Mouse (Mus musculus): ENCODE data around the gene Nfic.

Gene Nfic

DNA sequence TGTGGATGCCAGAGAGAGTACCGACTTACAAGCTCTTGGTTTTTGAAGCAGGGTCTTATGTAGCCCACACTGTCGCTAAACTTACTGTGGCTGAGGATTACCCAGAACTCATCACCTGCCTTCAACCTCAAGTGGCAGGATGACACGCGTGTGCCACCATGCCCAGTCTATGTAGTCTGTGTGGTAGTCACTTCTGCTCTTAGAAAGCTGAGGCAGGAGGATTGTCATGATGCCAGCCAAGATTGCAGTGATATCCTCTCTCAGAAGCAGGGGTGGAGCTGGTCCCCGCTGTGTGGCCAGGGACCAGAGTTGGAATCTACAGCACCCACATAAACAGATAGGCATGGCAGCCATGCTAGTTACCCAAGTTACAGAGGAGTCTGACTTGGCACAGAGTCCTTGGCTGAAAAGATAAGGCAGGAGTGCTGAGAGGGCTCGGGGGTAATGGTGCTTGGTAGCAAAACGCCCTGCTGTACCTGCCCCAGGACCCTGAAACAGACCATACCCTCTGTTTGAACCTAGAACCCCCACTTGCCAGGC lies 30.1 kb upstream of the Nfic start:
- DNase-seq (ENCODE audit: low read depth, low spot score): no peak

GRCm38 (mm10) chr10:81485060-81485449 lies 29.6 kb upstream of the Nfic start:
- no peak for DNase-seq (ENCODE audit: low read depth, low spot score)

DNA sequence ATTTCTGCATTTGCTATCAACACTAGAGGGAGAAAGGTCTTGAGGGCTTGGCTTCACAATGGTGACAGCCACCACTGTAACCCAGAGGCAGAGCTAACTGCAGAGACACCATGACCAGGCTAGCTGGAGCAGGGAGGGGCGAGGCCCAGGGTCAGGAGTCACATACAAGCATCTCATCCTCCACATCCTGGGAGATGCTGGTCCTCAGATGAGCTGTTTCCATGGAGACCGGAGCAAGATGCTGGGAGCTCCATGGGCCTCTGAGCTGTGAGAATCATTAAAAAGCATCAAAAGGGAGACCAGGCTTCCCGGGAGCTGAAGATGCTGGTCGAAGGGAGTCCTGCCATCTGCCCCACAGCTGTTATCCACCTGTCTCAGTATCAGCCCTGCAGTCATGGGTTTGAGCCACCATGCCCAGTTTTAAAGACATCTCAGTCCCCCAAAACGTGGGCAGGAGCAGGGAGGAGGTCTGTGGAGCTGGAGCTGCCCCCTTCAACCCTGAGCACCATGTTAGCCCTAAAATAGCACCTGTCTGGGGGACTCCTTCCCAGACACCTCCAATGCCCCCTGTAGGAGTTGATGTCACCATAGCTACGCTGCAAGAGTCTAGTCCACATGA lies 29.1 kb upstream of the Nfic start:
- no peak for DNase-seq (ENCODE audit: low read depth, low spot score)

GRCm38 (mm10) chr10:81483983-81484382 lies 28.5 kb upstream of the Nfic start:
- DNase-seq (ENCODE audit: low read depth, low spot score): no peak

DNA sequence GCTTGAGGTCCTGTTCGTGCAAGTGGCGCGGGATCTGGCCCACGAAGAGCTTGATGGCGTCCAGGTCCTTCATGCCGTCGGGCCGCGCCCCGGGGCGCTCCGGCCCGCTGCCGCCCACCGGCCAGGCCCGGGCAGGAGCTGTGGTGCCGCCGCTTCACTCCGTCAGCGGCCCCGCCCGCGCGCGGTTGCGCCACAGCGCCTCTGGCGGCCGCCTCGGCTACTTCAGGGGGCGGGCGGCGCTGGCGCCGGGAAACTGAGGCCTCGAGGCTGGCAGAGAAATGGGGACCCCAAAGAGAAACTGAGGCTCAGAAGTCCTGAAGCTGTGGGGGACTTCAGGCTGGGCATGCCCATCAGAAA lies 27.1 kb upstream of the Nfic start, which contains the start of gene Celf5:
TSS of gene Celf5 (minus strand) at position 177 of the 357 bp plus-strand sequence.
- no peak for DNase-seq (ENCODE audit: low read depth, low spot score)

DNA sequence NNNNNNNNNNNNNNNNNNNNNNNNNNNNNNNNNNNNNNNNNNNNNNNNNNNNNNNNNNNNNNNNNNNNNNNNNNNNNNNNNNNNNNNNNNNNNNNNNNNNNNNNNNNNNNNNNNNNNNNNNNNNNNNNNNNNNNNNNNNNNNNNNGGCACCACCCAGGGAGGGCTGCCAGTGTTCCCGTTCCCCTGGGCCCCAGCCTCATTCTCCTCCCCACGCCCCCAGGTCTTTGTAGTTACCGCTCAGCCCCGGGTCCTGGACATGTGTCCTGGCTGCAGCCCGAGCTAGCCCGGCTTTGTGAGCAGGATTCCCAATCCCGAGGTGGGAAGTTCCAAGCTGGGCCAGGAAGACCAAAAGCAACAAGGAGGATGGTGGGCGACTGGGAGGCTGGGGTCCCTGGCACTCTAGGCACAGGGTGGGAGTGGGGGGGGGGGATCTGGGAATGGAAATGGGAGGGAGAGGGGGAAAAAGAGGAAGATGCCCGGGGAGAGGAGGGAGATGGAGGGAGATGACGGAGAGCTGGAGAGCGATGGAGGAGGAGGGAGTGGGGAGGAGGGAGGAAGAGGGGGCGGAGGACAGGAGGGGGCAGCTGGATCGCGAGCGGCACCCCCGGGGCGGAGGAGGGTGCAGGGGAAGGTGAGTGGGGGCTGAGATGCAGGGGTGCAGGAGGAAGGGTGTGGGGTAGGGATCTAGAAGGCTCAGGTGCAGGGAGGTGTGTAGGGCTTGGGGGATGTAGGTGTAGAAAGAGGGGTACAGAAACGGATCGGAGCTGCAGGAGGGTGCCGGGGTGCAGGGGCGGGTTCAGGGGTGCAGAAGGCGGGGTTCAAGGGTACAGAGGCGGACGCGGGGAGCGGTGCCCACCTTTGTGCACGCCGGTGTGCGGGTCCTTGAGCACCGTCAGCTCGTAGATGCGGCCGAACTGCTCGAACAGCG lies 26.4 kb upstream of the Nfic start:
- DNase-seq (ENCODE audit: low read depth, low spot score): no peak

DNA sequence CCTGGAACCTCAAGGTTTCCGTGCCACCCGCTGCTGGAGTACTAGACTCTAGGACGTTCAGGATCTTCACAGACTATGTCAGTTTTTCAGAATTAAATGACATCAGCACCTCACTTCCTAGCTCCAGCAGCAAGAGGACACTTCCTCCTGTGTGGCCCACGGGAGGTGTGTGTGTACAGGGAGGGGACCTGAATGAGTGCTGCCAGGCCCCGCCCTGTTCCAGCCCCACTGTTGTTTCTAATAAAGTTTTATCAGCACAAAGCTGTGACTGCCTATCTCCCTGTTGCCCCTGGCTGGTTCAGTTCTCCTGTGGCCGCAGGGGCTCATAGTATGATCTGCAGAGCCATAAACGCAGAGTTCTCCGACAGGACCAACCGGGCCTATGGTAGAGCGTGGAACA lies 19.0 kb upstream of the Nfic start:
- no peak for DNase-seq (ENCODE audit: low read depth, low spot score)

- peak; percentile 38 for DNase-seq (ENCODE audit: low read depth, low spot score)
Measured at GRCm38 (mm10) chr10:81473003-81473451, 17.6 kb upstream of the Nfic start.

DNA sequence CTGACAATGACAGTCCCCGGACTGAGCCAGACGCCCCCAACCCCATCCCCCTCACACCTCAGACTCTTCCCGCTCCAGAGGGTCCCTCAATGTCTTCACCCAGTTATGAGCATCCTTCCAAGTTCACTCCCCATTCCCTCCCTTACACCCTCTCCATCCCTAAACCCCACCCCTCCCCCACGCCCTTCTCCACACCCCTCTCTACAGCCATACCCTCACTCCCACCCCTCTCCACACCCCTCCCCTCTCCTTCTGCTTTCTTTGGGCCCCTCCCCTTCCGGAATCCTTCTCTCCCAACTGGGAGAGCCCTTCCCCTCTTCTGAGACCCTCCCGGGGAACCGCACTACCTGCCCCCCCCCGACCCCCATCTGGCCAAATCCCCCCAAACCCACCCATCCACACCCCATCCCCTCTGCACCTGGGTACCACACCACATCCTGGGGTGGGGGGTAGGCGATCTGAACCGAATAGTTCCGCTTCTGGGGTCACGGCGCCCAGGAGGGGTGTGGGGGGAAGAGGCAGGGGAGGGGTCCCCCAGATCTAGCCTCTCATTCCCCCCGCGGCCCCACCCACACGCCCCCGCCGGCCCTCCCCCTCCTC lies 17.1 kb upstream of the Nfic start:
- DNase-seq (ENCODE audit: low read depth, low spot score): no peak

- DNase-seq (ENCODE audit: low read depth, low spot score): no peak
Measured at GRCm38 (mm10) chr10:81470454-81470853, 15.0 kb upstream of the Nfic start.

- no peak for DNase-seq (ENCODE audit: low read depth, low spot score)
Measured at GRCm38 (mm10) chr10:81469253-81469652, 13.8 kb upstream of the Nfic start.

DNA sequence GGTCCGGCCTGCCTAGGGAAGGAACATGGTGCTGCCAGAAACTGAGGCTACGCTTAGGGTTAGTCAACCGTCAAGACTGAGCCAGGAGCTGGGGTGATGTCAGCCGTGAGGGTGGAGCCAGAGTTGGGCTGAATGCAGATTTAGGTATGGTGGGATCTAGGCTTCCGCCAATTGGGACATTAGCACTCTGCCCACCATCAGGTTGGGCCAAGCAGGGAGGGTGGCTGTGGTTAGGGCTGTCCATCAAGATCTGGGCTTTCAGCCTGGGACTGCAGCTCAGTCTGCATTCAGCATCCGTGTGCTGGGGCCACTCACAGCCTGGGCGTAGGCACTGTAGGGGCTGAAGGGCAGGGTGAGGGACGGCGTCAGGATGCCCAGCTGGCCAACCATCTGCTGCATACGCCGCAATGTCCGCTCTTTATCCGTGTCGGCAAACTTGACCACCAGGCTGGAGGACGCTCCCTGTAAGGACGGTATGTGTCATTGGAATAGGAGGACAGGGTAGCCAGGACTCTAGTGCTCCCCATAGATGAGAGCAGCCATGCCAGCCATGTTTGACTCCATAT lies 12.3 kb upstream of the Nfic start:
- DNase-seq (ENCODE audit: low read depth, low spot score): no peak

GRCm38 (mm10) chr10:81466881-81467280 lies 11.4 kb upstream of the Nfic start:
- no peak for DNase-seq (ENCODE audit: low read depth, low spot score)

GRCm38 (mm10) chr10:81466066-81466465 lies 10.6 kb upstream of the Nfic start:
- DNase-seq (ENCODE audit: low read depth, low spot score): no peak

DNA sequence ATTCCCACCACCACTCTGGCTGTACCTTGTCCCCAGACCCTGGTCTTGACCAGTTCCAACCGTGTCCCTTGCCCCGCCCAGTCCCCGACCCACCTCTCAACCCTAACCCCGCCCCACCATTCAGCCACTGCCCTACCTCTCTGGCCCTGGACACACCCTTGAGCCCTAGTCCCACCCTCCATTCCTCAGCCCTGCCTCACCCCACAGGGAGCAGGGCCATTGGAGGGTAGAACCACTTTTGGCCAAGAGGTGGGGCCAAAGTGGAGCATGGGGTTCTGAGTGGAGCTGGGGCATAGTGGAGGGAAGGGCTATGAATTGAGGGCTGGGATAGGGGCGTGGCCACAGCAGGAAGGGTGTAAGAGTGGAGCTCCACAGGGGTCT lies 9.8 kb upstream of the Nfic start:
- DNase-seq (ENCODE audit: low read depth, low spot score): no peak

DNA sequence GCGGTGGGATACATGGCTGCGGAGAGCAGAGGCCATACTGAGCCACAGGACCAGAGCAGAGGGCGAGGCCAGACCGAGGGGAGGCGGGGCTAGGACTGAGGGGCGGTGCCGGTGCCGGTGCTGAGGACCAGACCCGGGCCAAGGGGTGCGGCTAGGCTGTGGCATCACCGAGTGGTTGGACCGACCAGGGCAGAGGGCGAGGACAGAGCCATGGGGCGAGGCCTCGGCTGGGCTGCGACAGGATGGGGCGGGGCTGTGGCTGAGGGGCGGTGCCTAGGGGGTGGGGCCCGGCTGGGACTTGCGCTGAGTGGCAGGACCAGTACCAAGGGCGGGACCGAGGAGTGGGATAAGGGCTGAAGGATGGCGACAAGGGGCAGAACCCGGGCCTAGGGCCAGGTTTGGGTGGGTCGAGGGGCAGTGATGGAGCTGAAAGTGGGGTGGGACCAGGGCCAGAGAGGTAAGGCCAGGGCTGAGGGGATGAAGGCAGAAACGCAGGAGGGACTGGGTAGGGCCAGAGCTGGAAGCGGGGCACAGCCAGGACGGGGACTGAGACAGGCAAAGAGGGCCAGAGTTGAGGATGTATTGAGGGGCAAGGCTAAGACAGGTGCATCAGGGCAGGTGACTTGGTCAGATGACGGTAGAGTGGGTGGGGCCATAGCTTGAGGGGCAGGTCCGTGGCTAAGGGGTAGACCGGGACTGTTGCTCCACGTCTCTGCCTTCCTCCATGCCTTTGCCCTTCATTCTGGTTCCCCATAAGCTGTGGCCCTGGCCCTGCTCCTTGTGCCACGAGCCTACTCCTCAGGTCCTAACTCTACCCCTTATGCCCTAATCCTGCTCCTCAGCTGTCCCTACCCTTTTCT lies 9.2 kb upstream of the Nfic start:
- DNase-seq (ENCODE audit: low read depth, low spot score): no peak

DNA sequence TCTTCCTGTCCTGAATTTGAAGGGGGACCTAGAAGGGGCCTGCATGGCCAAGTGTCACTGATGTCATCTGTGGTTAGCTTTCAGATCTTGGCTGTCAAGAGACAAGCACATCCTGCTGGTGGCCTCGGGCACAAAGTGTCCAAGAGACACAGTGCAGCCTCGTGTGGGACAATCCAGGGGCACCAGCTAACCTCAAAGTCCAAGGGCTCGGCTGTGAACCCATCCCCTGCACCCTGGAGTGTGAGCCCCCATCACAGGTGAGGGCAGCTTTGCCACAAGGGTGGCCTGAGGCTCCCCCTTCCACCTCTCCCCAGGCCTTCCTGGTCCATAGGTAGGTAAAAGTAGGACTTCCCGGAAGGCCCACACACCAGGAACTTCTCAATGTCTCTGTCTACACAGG lies 8.1 kb upstream of the Nfic start:
- no peak for DNase-seq (ENCODE audit: low read depth, low spot score)

DNA sequence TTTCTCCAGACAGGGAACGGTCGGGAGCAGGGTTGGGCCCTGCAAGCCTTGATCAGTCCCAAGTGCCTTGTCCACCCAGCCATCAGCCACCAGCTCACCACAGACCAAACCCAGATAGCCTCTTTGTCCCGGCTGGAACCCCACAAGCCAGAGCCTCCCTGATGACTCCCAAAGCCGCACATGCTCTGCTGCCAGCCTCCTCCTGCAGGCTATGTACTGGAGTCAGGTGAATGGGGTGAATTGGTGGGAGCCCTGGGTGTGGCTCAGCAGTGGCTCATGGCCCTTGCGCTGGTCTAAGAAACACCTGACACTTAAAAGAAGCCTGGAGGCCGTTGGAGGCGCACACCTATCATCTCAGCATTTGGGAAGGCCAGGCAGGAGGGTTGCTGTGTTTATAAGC lies 7.5 kb upstream of the Nfic start:
- DNase-seq (ENCODE audit: low read depth, low spot score): no peak

GRCm38 (mm10) chr10:81462415-81462804 lies 7.0 kb upstream of the Nfic start:
- no peak for DNase-seq (ENCODE audit: low read depth, low spot score)

DNA sequence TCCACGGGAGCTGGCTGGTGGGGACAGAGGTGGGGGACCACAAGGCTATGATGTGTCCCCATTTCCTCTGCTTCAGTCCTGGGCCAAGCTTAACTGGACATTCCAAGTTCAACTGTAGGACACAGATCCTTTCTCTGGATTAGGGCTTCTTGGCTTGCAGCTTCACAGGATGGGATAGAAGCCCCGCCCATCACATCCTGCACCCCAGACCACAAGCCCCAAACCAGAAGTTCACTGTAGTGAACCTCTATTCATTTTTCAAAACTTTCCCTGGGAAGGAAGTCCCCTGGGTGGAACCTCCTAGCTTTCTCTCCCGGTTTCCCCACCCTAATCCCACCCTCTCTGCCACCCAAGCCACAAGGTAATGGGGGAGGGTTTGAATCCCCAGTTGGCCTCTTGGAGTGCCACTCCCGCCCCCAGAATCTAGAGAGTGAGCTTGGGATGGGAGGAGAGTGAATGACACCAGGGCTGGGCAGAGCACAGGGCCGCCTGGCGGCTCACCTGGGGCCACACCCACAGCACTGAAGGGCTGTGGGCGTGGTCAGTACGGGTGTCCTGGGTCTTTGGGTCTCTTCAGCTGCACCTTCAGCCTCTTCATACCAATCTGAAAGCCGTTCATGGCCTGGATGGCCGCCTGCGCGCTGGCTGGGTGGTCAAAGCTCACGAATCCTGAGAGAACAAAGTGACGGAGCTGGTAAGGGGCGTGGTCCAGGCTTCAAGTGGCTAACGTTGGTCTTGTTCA lies 6.4 kb upstream of the Nfic start:
- no peak for DNase-seq (ENCODE audit: low read depth, low spot score)

Data from embryo, embryonic 11.5 days (tissue).